Mouse (Mus musculus) intestine, embryonic 16.5 days (tissue): ENCODE data around the gene Lrrc27. TPM values are rescaled to one million over a fixed set of nuclear protein-coding genes. Genes with fewer than 3 reads are reported as not detected.
A peak's percentile ranks its signal among the peaks of the same experiment; 100 is the strongest.

Source experiments
- ATAC-seq: fragments of 200-750 bp; cut with Nextera tagmentation; 2 replicates; pipeline ENCODE4 v1.8.0; 2017; ENCODE audit warnings: moderate TSS enrichment, moderate library complexity
- H3K27ac ChIP-seq: fragments of 300-500 bp; sonication (generic); 2 replicates; pipeline ENCODE4 v1.5.1; 2014; ENCODE audit warnings: mild to moderate bottlenecking, low read length
- H3K27me3 ChIP-seq: fragments of 300-500 bp; sonication (generic); replicated peaks from 2 replicates; pipeline ENCODE4 v1.6.1; 2014; ENCODE audit warnings: low read length, control low read depth, mixed read lengths; ENCODE audit not compliant: control insufficient read depth, insufficient read depth
- H3K36me3 ChIP-seq: fragments of 300-500 bp; sonication (generic); 2 replicates; pipeline ENCODE4 v1.6.1; 2014; ENCODE audit warnings: low read length, control low read depth; ENCODE audit not compliant: control insufficient read depth, insufficient read depth
- H3K4me1 ChIP-seq: fragments of 300-500 bp; sonication (generic); 2 replicates; pipeline ENCODE4 v1.6.1; 2014; ENCODE audit warnings: low read length, control low read depth, mixed read lengths; ENCODE audit not compliant: control insufficient read depth, insufficient read depth
- H3K4me2 ChIP-seq: fragments of 300-500 bp; sonication (generic); 2 replicates; pipeline ENCODE4 v1.6.1; 2014; ENCODE audit warnings: low read depth, low read length, control low read depth
- H3K4me3 ChIP-seq: fragments of 300-500 bp; sonication (generic); 2 replicates; pipeline ENCODE4 v1.5.1; 2014; ENCODE audit warnings: mild to moderate bottlenecking, low read length
- H3K9ac ChIP-seq: fragments of 300-500 bp; sonication (generic); 2 replicates; pipeline ENCODE4 v1.6.1; 2014; ENCODE audit warnings: low read depth, low read length
- H3K9me3 ChIP-seq: fragments of 300-500 bp; sonication (generic); 2 replicates; pipeline ENCODE4 v1.6.1; 2016; ENCODE audit warnings: low read length, control low read depth; ENCODE audit not compliant: control insufficient read depth
- WGBS: fragments of 180-500 bp; shearing (Covaris S2); extraction: QIAGEN DNeasy Blood & Tissue Kit; methylation state at CpG from one replicate; pipeline ENCODE4 v1.1.7; 2014; 5-methylcytosine and 5-hydroxymethylcytosine counted together
- polyA plus RNA-seq: library from polyadenylated mRNA; unstranded; fragments of >200 nt; fragmentation: Nextera tagmentation; extraction: Ambion mirVana; gene quantifications from 2 replicates; pipeline ENCODE4 v1.2.1, GENCODE M21; 2015

Lrrc27 gene
- polyA plus RNA-seq, 1 experiment from 2014 or later: 4.4 TPM

GRCm38 (mm10) chr7:139208773-139209095 is 4.1 kb upstream of the Lrrc27 start:
- Histone ChIP-seq H3K9me3 (no peaks in the 10 kb centered on the region), H3K4me1 (peaks cover 3% of the 10 kb centered on the region; the same call in 1 of the 2 replicates), H3K27ac (no peak overlapping the region), H3K9ac (no peak overlapping the region), H3K4me2 (no peak overlapping the region), H3K36me3 (no peaks in the 10 kb centered on the region), H3K27me3 (no peaks in the 10 kb centered on the region), H3K4me3 (no peak overlapping the region)
- WGBS: 83% methylated on average over 4 of the region's 4 CpGs
- ATAC-seq: no peak

- ATAC-seq: no peak
- 80% methylated on average over 6 of the region's 6 CpGs for WGBS
Observed at GRCm38 (mm10) chr7:139211761-139212160, 1.0 kb upstream of the Lrrc27 start.

DNA sequence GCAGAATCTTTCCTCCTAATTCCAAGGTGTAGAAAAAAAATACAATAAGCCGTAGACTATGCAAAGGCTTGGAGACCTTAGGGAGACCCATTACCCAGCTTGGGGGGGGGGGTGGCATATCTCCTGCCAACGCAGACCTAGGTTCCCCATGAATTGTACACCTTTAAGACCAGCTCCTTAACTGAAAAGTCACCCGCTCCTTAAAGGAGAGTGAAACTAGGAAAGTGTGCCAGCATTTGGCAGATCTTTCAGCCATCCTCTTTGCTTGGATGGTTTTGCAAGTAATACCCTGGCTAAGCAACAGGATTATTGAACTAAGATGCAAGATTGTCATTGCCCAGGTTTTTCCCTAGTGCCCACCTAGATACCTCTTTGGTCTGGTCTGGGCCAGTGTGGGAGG is 963 bp downstream of the Lrrc27 start:
- peak overlapping the region; percentile 81 for H3K9ac ChIP-seq
- no peak overlapping the region for H3K27ac ChIP-seq
- peak overlapping the region; percentile 68 for H3K4me3 ChIP-seq
- 66% methylated on average over 3 of the region's 3 CpGs for WGBS
- H3K4me1 ChIP-seq: peaks cover 3% of the 10 kb centered on the region
- H3K27me3 ChIP-seq: no peaks in the 10 kb centered on the region
- peak overlapping the region; percentile 78 for H3K4me2 ChIP-seq
- H3K36me3 ChIP-seq: no peaks in the 10 kb centered on the region
- no peak for ATAC-seq
- no peaks in the 10 kb centered on the region for H3K9me3 ChIP-seq

More at GRCm38 (mm10) chr7:139211761-139212160, 1.0 kb upstream of the Lrrc27 start:
- no peaks in the 10 kb centered on the region for H3K9me3 ChIP-seq
- H3K4me2 ChIP-seq: no peak overlapping the region
- no peaks in the 10 kb centered on the region for H3K36me3 ChIP-seq
- H3K27me3 ChIP-seq: no peaks in the 10 kb centered on the region
- H3K27ac ChIP-seq: no peak overlapping the region
- H3K4me1 ChIP-seq: peaks cover 3% of the 10 kb centered on the region; the same call in 1 of the 2 replicates
- no peak overlapping the region for H3K4me3 ChIP-seq
- H3K9ac ChIP-seq: no peak overlapping the region

DNA sequence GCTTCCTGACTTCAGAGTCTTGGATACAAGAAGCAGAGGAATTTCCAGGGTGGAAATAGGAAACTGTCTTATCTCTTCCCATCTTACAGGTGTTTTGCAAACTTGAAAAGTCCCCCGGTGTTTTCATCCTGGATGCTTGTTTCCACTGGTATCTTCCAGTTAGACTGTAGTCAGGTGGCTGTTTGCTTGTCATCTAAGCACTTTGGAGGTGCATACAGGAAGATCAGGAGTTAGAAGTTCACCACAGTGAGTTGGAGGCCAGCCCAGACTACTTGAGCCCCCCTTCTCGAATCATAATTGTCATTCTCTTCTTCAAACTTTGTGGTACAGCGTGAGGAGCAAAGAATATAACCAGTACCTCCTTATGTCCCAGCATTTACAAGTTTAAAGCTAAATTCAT is 1.4 kb downstream of the Lrrc27 start:
- Histone ChIP-seq H3K27me3 (no peaks in the 10 kb centered on the region), H3K4me1 (peaks cover 5% of the 10 kb centered on the region), H3K9me3 (no peaks in the 10 kb centered on the region), H3K4me2 (no peak overlapping the region), H3K4me3 (no peak overlapping the region), H3K9ac (no peak overlapping the region), H3K27ac (no peak overlapping the region), H3K36me3 (no peaks in the 10 kb centered on the region)
- ATAC-seq: no peak
- WGBS: 74% methylated on average over 3 of the region's 3 CpGs

- Histone ChIP-seq H3K9ac (no peak overlapping the region), H3K4me3 (no peak overlapping the region), H3K4me2 (no peak overlapping the region), H3K9me3 (no peaks in the 10 kb centered on the region), H3K27ac (no peak overlapping the region), H3K4me1 (peaks cover 10% of the 10 kb centered on the region), H3K27me3 (no peaks in the 10 kb centered on the region), H3K36me3 (no peaks in the 10 kb centered on the region)
- no peak for ATAC-seq
- WGBS: 81% methylated on average over 14 of the region's 14 CpGs
Observed at GRCm38 (mm10) chr7:139214596-139215340, 2.0 kb downstream of the Lrrc27 start.

- no peaks in the 10 kb centered on the region for H3K27me3 ChIP-seq
- no peak overlapping the region for H3K4me3 ChIP-seq
- no peak overlapping the region for H3K9ac ChIP-seq
- H3K9me3 ChIP-seq: no peaks in the 10 kb centered on the region
- ATAC-seq: no peak
- no peak overlapping the region for H3K4me2 ChIP-seq
- 71% methylated on average over 1 of the region's 1 CpGs for WGBS
- H3K27ac ChIP-seq: no peak overlapping the region
- peaks cover 12% of the 10 kb centered on the region for H3K4me1 ChIP-seq
- H3K36me3 ChIP-seq: no peaks in the 10 kb centered on the region
Observed at GRCm38 (mm10) chr7:139215516-139215915, 2.7 kb downstream of the Lrrc27 start.

- ATAC-seq: no peak
- H3K27me3 ChIP-seq: no peaks in the 10 kb centered on the region
- no peaks in the 10 kb centered on the region for H3K36me3 ChIP-seq
- H3K9ac ChIP-seq: no peak overlapping the region
- WGBS: 90% methylated on average over 7 of the region's 7 CpGs
- peaks cover 12% of the 10 kb centered on the region for H3K4me1 ChIP-seq
- H3K9me3 ChIP-seq: no peaks in the 10 kb centered on the region
- H3K4me2 ChIP-seq: no peak overlapping the region
- H3K27ac ChIP-seq: no peak overlapping the region
- H3K4me3 ChIP-seq: no peak overlapping the region
Observed at GRCm38 (mm10) chr7:139215946-139216345, 3.2 kb downstream of the Lrrc27 start.

DNA sequence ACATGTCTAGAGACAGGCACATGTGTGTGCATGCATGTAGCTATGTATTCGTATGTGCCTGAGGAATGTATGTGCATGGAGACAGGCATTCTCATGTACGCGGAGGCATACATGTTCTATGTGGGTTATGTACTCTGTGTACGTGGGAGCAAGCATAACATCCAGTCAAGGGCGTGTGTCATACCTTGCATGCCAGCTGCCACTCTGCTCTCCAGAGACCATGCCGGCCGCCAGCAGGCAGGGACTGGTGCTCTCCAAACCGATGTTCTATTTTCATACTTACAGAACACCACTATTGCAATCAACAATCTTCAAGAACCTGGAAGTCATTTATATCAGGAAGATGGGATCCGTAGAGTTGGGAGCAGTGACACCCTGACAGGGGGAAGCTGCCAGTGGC is 3.7 kb downstream of the Lrrc27 start:
- 89% methylated on average over 9 of the region's 9 CpGs for WGBS
- no peaks in the 10 kb centered on the region for H3K27me3 ChIP-seq
- no peak overlapping the region for H3K4me3 ChIP-seq
- H3K9ac ChIP-seq: no peak overlapping the region
- no peak overlapping the region for H3K27ac ChIP-seq
- H3K4me2 ChIP-seq: no peak overlapping the region
- no peak for ATAC-seq
- peaks cover 12% of the 10 kb centered on the region for H3K4me1 ChIP-seq
- no peaks in the 10 kb centered on the region for H3K9me3 ChIP-seq
- no peaks in the 10 kb centered on the region for H3K36me3 ChIP-seq

DNA sequence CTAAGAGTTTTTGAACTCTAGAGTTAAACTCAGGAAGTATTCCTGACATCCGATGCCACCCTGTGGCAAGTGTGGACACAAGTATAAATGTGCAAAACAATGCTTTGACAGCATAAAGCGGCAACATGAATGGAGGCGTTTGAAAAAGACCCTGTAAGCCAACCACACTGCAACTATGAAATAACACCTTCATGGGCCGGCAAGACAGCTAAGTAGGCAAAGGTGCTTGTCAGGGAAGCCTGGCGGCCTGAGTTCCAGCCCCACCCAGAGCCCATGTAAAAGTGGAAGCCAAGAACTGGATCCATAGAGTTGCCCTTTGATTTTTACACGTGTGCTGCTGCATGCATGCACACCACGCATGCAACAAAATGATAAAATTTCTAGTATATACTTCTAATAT is 4.3 kb downstream of the Lrrc27 start:
- Histone ChIP-seq H3K27ac (no peak overlapping the region), H3K4me1 (peaks cover 12% of the 10 kb centered on the region), H3K4me2 (no peak overlapping the region), H3K9ac (no peak overlapping the region), H3K36me3 (no peaks in the 10 kb centered on the region), H3K9me3 (no peaks in the 10 kb centered on the region), H3K4me3 (no peak overlapping the region), H3K27me3 (no peaks in the 10 kb centered on the region)
- ATAC-seq: no peak
- WGBS: 84% methylated on average over 7 of the region's 7 CpGs
